Mouse (Mus musculus): ENCODE results near the gene Macrod2. TPM values are rescaled to one million over a fixed set of nuclear protein-coding genes. Genes with fewer than 3 reads are reported as not detected.

The Macrod2 gene
- polyA plus RNA-seq, 1 experiment, result 16.3 TPM

- Histone ChIP-seq H3K27me3 (ENCODE audit: control insufficient read depth, insufficient read depth, low read length) (no peaks in the 10 kb centered on the region), H3K27ac (ENCODE audit: control insufficient read depth, insufficient read depth, low read depth, low read length) (no peak overlapping the region), H3K4me3 (ENCODE audit: control insufficient read depth, low read depth, low read length) (no peak overlapping the region), H3K4me1 (ENCODE audit: control insufficient read depth, insufficient read depth, low read length) (no peaks in the 10 kb centered on the region), H3K36me3 (ENCODE audit: control insufficient read depth, insufficient read depth, low read length) (no peaks in the 10 kb centered on the region)
- TF ChIP-seq POLR2A (IDR thresholded peaks at IDR 0.05; ENCODE audit: control insufficient read depth, low read depth, low read length) (no peak), CTCF (IDR thresholded peaks at IDR 0.05; ENCODE audit: control insufficient read depth, insufficient read depth, insufficient replicate concordance, low read depth, low read length) (no peak)
Measured at GRCm38 (mm10) chr2:140896396-140897082, 501.4 kb downstream of the Macrod2 start.

GRCm38 (mm10) chr2:140898408-140898985 is 503.4 kb downstream of the Macrod2 start:
- no peaks in the 10 kb centered on the region for H3K27me3 ChIP-seq (ENCODE audit: control insufficient read depth, insufficient read depth, low read length)

GRCm38 (mm10) chr2:140905331-140905730 is 510.2 kb downstream of the Macrod2 start:
- H3K27me3 ChIP-seq (ENCODE audit: control insufficient read depth, insufficient read depth, low read length), result no peaks in the 10 kb centered on the region
- TF ChIP-seq POLR2A (IDR thresholded peaks at IDR 0.05; ENCODE audit: control insufficient read depth, low read depth, low read length), result no peak
- TF ChIP-seq CTCF (IDR thresholded peaks at IDR 0.05; ENCODE audit: control insufficient read depth, insufficient read depth, insufficient replicate concordance, low read depth, low read length), result no peak
- H3K36me3 ChIP-seq (ENCODE audit: control insufficient read depth, insufficient read depth, low read length), result no peaks in the 10 kb centered on the region
- no peak overlapping the region for H3K4me3 ChIP-seq (ENCODE audit: control insufficient read depth, low read depth, low read length)
- H3K4me1 ChIP-seq (ENCODE audit: control insufficient read depth, insufficient read depth, low read length), result no peaks in the 10 kb centered on the region
- H3K27ac ChIP-seq (ENCODE audit: control insufficient read depth, insufficient read depth, low read depth, low read length), result no peak overlapping the region

More at GRCm38 (mm10) chr2:140898408-140898985, 503.4 kb downstream of the Macrod2 start:
- Histone ChIP-seq H3K27ac (ENCODE audit: control insufficient read depth, insufficient read depth, low read depth, low read length) (no peak overlapping the region), H3K4me1 (ENCODE audit: control insufficient read depth, insufficient read depth, low read length) (no peaks in the 10 kb centered on the region), H3K4me3 (ENCODE audit: control insufficient read depth, low read depth, low read length) (no peak overlapping the region), H3K36me3 (ENCODE audit: control insufficient read depth, insufficient read depth, low read length) (no peaks in the 10 kb centered on the region)
- TF ChIP-seq POLR2A (IDR thresholded peaks at IDR 0.05; ENCODE audit: control insufficient read depth, low read depth, low read length), result no peak
- TF ChIP-seq CTCF (IDR thresholded peaks at IDR 0.05; ENCODE audit: control insufficient read depth, insufficient read depth, insufficient replicate concordance, low read depth, low read length), result no peak

GRCm38 (mm10) chr2:140906123-140906522 is 511.0 kb downstream of the Macrod2 start:
- Histone ChIP-seq H3K4me3 (ENCODE audit: control insufficient read depth, low read depth, low read length) (no peak overlapping the region), H3K36me3 (ENCODE audit: control insufficient read depth, insufficient read depth, low read length) (no peaks in the 10 kb centered on the region), H3K27me3 (ENCODE audit: control insufficient read depth, insufficient read depth, low read length) (no peaks in the 10 kb centered on the region), H3K27ac (ENCODE audit: control insufficient read depth, insufficient read depth, low read depth, low read length) (no peak overlapping the region), H3K4me1 (ENCODE audit: control insufficient read depth, insufficient read depth, low read length) (no peaks in the 10 kb centered on the region)
- no peak for TF ChIP-seq POLR2A (IDR thresholded peaks at IDR 0.05; ENCODE audit: control insufficient read depth, low read depth, low read length)
- no peak for TF ChIP-seq CTCF (IDR thresholded peaks at IDR 0.05; ENCODE audit: control insufficient read depth, insufficient read depth, insufficient replicate concordance, low read depth, low read length)

GRCm38 (mm10) chr2:140911463-140911862 is 516.4 kb downstream of the Macrod2 start:
- H3K27me3 ChIP-seq (ENCODE audit: control insufficient read depth, insufficient read depth, low read length), result no peaks in the 10 kb centered on the region
- no peaks in the 10 kb centered on the region for H3K4me1 ChIP-seq (ENCODE audit: control insufficient read depth, insufficient read depth, low read length)
- TF ChIP-seq POLR2A (IDR thresholded peaks at IDR 0.05; ENCODE audit: control insufficient read depth, low read depth, low read length) (no peak), CTCF (IDR thresholded peaks at IDR 0.05; ENCODE audit: control insufficient read depth, insufficient read depth, insufficient replicate concordance, low read depth, low read length) (no peak)
- no peak overlapping the region for H3K27ac ChIP-seq (ENCODE audit: control insufficient read depth, insufficient read depth, low read depth, low read length)
- H3K36me3 ChIP-seq (ENCODE audit: control insufficient read depth, insufficient read depth, low read length), result no peaks in the 10 kb centered on the region
- no peak overlapping the region for H3K4me3 ChIP-seq (ENCODE audit: control insufficient read depth, low read depth, low read length)

- Histone ChIP-seq H3K27ac (ENCODE audit: control insufficient read depth, insufficient read depth, low read depth, low read length) (no peak overlapping the region), H3K36me3 (ENCODE audit: control insufficient read depth, insufficient read depth, low read length) (no peaks in the 10 kb centered on the region), H3K27me3 (ENCODE audit: control insufficient read depth, insufficient read depth, low read length) (no peaks in the 10 kb centered on the region), H3K4me1 (ENCODE audit: control insufficient read depth, insufficient read depth, low read length) (no peaks in the 10 kb centered on the region), H3K4me3 (ENCODE audit: control insufficient read depth, low read depth, low read length) (no peak overlapping the region)
- no peak for TF ChIP-seq CTCF (IDR thresholded peaks at IDR 0.05; ENCODE audit: control insufficient read depth, insufficient read depth, insufficient replicate concordance, low read depth, low read length)
- TF ChIP-seq POLR2A (IDR thresholded peaks at IDR 0.05; ENCODE audit: control insufficient read depth, low read depth, low read length), result no peak
Measured at GRCm38 (mm10) chr2:140912179-140912578, 517.1 kb downstream of the Macrod2 start.

GRCm38 (mm10) chr2:140912931-140913330 is 517.8 kb downstream of the Macrod2 start:
- Histone ChIP-seq H3K27ac (ENCODE audit: control insufficient read depth, insufficient read depth, low read depth, low read length) (no peak overlapping the region), H3K27me3 (ENCODE audit: control insufficient read depth, insufficient read depth, low read length) (no peaks in the 10 kb centered on the region), H3K4me1 (ENCODE audit: control insufficient read depth, insufficient read depth, low read length) (no peaks in the 10 kb centered on the region), H3K36me3 (ENCODE audit: control insufficient read depth, insufficient read depth, low read length) (no peaks in the 10 kb centered on the region), H3K4me3 (ENCODE audit: control insufficient read depth, low read depth, low read length) (no peak overlapping the region)
- TF ChIP-seq POLR2A (IDR thresholded peaks at IDR 0.05; ENCODE audit: control insufficient read depth, low read depth, low read length) (no peak), CTCF (IDR thresholded peaks at IDR 0.05; ENCODE audit: control insufficient read depth, insufficient read depth, insufficient replicate concordance, low read depth, low read length) (no peak)

Measured in testis, adult 2 months (tissue).